Mouse (Mus musculus) kidney, adult 9 months (tissue): ENCODE results near the gene Kcnh5.
A peak's percentile ranks its signal among the peaks of the same experiment; 100 is the strongest.

Experiments
- DNase-seq: peaks from one replicate; pipeline ENCODE4 v3.0.0; 2022

The Kcnh5 gene

GRCm38 (mm10) chr12:75176691-75177645, at the start of gene Kcnh5:
Gene Kcnh5 (minus strand): TSS chr12:75177332.
- DNase-seq = no peak

- no peak for DNase-seq
Measured at GRCm38 (mm10) chr12:75223966-75224365, 46.8 kb upstream of the Kcnh5 start.

GRCm38 (mm10) chr12:75189413-75189812, 12.3 kb upstream of the Kcnh5 start:
- no peak for DNase-seq

- no peak for DNase-seq
Measured at GRCm38 (mm10) chr12:75182646-75183045, 5.5 kb upstream of the Kcnh5 start.

GRCm38 (mm10) chr12:75179491-75179890, 2.4 kb upstream of the Kcnh5 start:
- no peak for DNase-seq

- DNase-seq = no peak
Measured at GRCm38 (mm10) chr12:75177646-75178030, 506 bp upstream of the Kcnh5 start.

- no peak for DNase-seq
Measured at GRCm38 (mm10) chr12:75175931-75176565, 1.1 kb downstream of the Kcnh5 start.

GRCm38 (mm10) chr12:75170970-75171369, 6.2 kb downstream of the Kcnh5 start:
- DNase-seq = peak; percentile 21

GRCm38 (mm10) chr12:75153076-75153568, 24.0 kb downstream of the Kcnh5 start:
- DNase-seq = no peak

GRCm38 (mm10) chr12:75139792-75140191, 37.3 kb downstream of the Kcnh5 start:
- no peak for DNase-seq

- no peak for DNase-seq
Measured at GRCm38 (mm10) chr12:75091921-75092320, 85.2 kb downstream of the Kcnh5 start.

- DNase-seq = no peak
Measured at GRCm38 (mm10) chr12:75090957-75091356, 86.2 kb downstream of the Kcnh5 start.

GRCm38 (mm10) chr12:75077175-75077574, 100.0 kb downstream of the Kcnh5 start:
- DNase-seq = peak; percentile 0

- DNase-seq = no peak
Measured at GRCm38 (mm10) chr12:75071043-75071442, 106.1 kb downstream of the Kcnh5 start.

- DNase-seq = no peak
Measured at GRCm38 (mm10) chr12:75062571-75062970, 114.6 kb downstream of the Kcnh5 start.

- DNase-seq = no peak
Measured at GRCm38 (mm10) chr12:75061731-75062130, 115.4 kb downstream of the Kcnh5 start.

- no peak for DNase-seq
Measured at GRCm38 (mm10) chr12:75053731-75054130, 123.4 kb downstream of the Kcnh5 start.

- DNase-seq = no peak
Measured at GRCm38 (mm10) chr12:75036694-75037093, 140.4 kb downstream of the Kcnh5 start.

GRCm38 (mm10) chr12:75031970-75032864, 144.9 kb downstream of the Kcnh5 start:
- DNase-seq = no peak

GRCm38 (mm10) chr12:74971187-74971586, 205.9 kb downstream of the Kcnh5 start:
- no peak for DNase-seq

- DNase-seq = no peak
Measured at GRCm38 (mm10) chr12:74969420-74969819, 207.7 kb downstream of the Kcnh5 start.

- no peak for DNase-seq
Measured at GRCm38 (mm10) chr12:74966266-74966665, 210.9 kb downstream of the Kcnh5 start.

GRCm38 (mm10) chr12:74952661-74953060, 224.5 kb downstream of the Kcnh5 start:
- no peak for DNase-seq
